Mouse (Mus musculus) liver, embryonic 13.5 days (tissue): ENCODE results near the gene Pde8a. TPM values are rescaled to one million over a fixed set of nuclear protein-coding genes. Genes with fewer than 3 reads are reported as not detected.
A peak's percentile ranks its signal among the peaks of the same experiment; 100 is the strongest.

ENCODE experiments used
- ATAC-seq: fragments of 200-750 bp; cut with Nextera tagmentation; 2 replicates; pipeline ENCODE4 v1.8.0; 2017; ENCODE audit warnings: low read depth, mild to moderate bottlenecking, moderate number of reproducible peaks, moderate library complexity
- DNase-seq: peaks from one replicate; pipeline ENCODE4 v3.0.0; 2022
- H3K27ac ChIP-seq: fragments of 300-500 bp; sonication (generic); 2 replicates; pipeline ENCODE4 v1.5.1; 2015; ENCODE audit warnings: moderate library complexity, mild to moderate bottlenecking, inconsistent platforms
- H3K27me3 ChIP-seq: fragments of 300-500 bp; sonication (generic); 2 replicates; pipeline ENCODE4 v1.6.1; 2015; ENCODE audit warnings: mild to moderate bottlenecking, inconsistent platforms
- H3K36me3 ChIP-seq: fragments of 300-500 bp; sonication (generic); 2 replicates; pipeline ENCODE4 v1.6.1; 2015; ENCODE audit warnings: mild to moderate bottlenecking, inconsistent platforms
- H3K4me1 ChIP-seq: fragments of 300-500 bp; sonication (generic); replicated peaks from 2 replicates; pipeline ENCODE4 v1.6.1; 2015; ENCODE audit warnings: inconsistent platforms
- H3K4me2 ChIP-seq: fragments of 300-500 bp; sonication (generic); 2 replicates; pipeline ENCODE4 v1.6.1; 2015; ENCODE audit warnings: inconsistent platforms, mild to moderate bottlenecking, moderate library complexity
- H3K4me3 ChIP-seq: fragments of 300-500 bp; sonication (generic); replicated peaks from 2 replicates; pipeline ENCODE4 v1.5.1; 2015; ENCODE audit warnings: mild to moderate bottlenecking, inconsistent platforms
- H3K9ac ChIP-seq: fragments of 300-500 bp; sonication (generic); 2 replicates; pipeline ENCODE4 v1.6.1; 2015; ENCODE audit warnings: mild to moderate bottlenecking, inconsistent platforms
- H3K9me3 ChIP-seq: fragments of 300-500 bp; sonication (generic); replicated peaks from 2 replicates; pipeline ENCODE4 v1.6.1; 2016; ENCODE audit warnings: inconsistent platforms
- WGBS: fragments of 180-500 bp; shearing (Covaris S2); methylation state at CpG from one replicate; pipeline ENCODE4 v1.1.7; 2015; ENCODE audit not compliant: insufficient replicate concordance; 5-methylcytosine and 5-hydroxymethylcytosine counted together
- polyA plus RNA-seq: library from polyadenylated mRNA; unstranded; fragments of >200 nt; fragmentation: Nextera tagmentation; extraction: Ambion mirVana; gene quantifications from 2 replicates; pipeline ENCODE4 v1.2.1, GENCODE M21; 2015

The Pde8a gene
- polyA plus RNA-seq, 1 experiment from 2014 or later = 1.2 TPM

DNA sequence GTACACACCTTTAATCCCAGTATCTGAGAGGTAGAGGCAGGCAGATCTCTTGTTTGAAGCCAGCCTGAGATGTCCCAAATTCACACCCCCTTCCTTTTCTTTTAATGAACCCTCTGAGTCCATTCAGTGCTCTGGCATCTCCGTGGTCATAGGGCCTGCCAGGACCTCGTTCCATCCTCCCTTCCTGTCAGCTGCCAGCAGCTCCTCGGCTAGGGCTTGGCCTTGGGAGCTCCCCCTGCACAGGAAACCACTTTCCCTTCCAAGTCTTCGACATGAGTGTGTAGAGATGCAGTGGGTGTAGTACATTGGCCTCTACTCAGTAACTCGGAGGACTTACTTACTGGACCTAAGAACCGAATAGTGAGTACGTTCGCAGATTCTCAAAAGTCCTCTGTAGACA lies 102.2 kb downstream of the Pde8a start:
- WGBS = 46% methylated on average over 8 of the region's 8 CpGs
- H3K4me3 ChIP-seq = no peak overlapping the region
- H3K4me2 ChIP-seq = no peak overlapping the region
- no peaks in the 10 kb centered on the region; the same call in 1 of the 2 replicates for H3K4me1 ChIP-seq
- no peaks in the 10 kb centered on the region for H3K9me3 ChIP-seq
- H3K27me3 ChIP-seq = no peaks in the 10 kb centered on the region
- no peak overlapping the region for H3K9ac ChIP-seq
- no peak for ATAC-seq
- H3K27ac ChIP-seq = no peak overlapping the region
- H3K36me3 ChIP-seq = no peaks in the 10 kb centered on the region
- DNase-seq = no peak

DNA sequence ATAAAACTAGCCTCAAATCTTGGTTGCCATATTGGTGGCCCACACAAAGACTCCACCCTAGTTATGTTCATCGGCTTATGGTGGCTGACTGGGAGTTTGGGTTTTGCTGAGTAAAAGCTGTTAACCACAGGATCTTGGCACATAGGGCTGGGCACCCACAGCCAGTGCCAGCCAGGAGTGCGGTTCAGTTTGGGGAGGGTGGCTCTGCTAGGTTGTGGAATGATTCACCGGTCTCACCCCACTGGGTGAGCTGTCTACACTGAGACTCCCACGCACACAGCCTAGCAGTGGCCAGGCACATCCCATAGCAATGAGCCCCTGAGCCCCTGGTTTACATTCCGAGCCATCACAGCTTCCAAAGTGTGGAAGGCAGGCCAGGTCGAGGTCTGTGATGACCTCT lies 106.4 kb downstream of the Pde8a start:
- Histone ChIP-seq H3K9ac (no peak overlapping the region), H3K4me1 (no peaks in the 10 kb centered on the region; the same call in 1 of the 2 replicates), H3K27me3 (no peaks in the 10 kb centered on the region), H3K36me3 (no peaks in the 10 kb centered on the region), H3K4me2 (no peak overlapping the region), H3K27ac (no peak overlapping the region), H3K4me3 (no peak overlapping the region), H3K9me3 (no peaks in the 10 kb centered on the region)
- WGBS = 73% methylated on average over 6 of the region's 6 CpGs
- DNase-seq (no peak), ATAC-seq (no peak)

DNA sequence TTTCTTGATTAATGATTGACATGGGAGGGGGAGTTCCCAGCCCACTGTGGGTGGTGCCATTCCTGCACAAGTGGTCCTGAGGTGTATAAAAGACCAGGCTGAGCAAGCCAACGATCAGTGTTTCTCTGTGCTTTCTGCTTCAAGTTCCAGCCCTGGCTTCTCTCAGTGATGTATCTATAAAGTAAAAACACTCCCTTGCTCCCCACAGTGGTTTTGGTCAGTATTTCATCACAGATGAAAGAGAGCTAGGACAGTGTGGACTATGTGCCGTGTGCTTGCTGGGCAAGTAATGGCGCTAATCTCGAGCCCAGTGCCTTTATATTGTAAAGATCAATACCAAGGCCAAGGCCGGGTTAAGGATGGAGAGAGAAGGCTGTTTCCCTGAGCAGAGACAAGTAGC lies 108.4 kb downstream of the Pde8a start:
- no peak overlapping the region for H3K9ac ChIP-seq
- H3K27ac ChIP-seq = no peak overlapping the region
- DNase-seq (no peak), ATAC-seq (no peak)
- no peaks in the 10 kb centered on the region for H3K36me3 ChIP-seq
- no peaks in the 10 kb centered on the region for H3K27me3 ChIP-seq
- H3K9me3 ChIP-seq = no peaks in the 10 kb centered on the region
- H3K4me1 ChIP-seq = peaks cover 11% of the 10 kb centered on the region
- no peak overlapping the region for H3K4me3 ChIP-seq
- no peak overlapping the region for H3K4me2 ChIP-seq
- WGBS = 64% methylated on average over 5 of the region's 5 CpGs

DNA sequence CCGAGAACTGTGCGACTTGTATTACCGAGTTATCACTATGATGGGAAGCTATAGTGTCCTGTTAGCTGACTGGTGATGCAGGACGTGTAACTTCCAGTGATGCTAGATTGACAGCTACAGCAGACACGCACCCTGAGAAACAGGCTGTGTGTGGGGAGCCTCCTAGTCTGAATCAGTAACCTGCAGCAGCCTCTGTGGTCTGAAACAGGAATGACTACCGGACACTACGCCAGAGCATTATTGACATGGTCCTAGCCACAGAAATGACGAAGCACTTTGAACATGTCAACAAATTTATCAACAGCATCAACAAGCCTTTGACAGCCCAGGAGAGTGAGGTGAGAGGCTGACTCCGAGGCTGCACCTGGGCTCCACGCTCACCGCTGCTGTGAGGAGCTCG lies 112.6 kb downstream of the Pde8a start:
- no peaks in the 10 kb centered on the region for H3K27me3 ChIP-seq
- no peak overlapping the region for H3K27ac ChIP-seq
- ATAC-seq = no peak
- H3K36me3 ChIP-seq = 0 out of 2 replicates have a peak, but pooled peaks cover 4% of the 10 kb centered on the region
- peaks cover 23% of the 10 kb centered on the region for H3K4me1 ChIP-seq
- H3K4me3 ChIP-seq = no peak overlapping the region
- no peaks in the 10 kb centered on the region for H3K9me3 ChIP-seq
- H3K9ac ChIP-seq = no peak overlapping the region
- DNase-seq = no peak
- no peak overlapping the region for H3K4me2 ChIP-seq
- 56% methylated on average over 12 of the region's 12 CpGs for WGBS

DNA sequence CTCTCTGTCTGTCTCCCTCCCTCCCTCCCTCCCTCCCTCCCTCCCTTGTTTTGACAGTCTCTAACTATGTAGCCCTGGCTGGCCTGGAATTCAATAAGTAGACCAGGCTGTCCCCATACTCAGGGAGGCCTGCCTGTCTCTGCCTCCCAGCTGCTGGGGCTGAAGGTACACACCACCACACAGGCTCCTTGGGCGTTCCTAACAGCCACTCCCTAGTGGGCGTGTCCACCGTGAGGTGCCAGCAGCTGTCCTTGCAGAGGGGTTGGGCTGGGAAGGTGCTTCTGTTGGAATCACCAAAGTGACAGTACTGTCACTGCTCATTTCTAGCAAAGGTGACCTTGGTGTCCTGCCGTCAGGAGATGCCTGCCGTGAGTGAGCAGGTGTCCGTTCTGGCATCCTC lies 113.5 kb downstream of the Pde8a start:
- Histone ChIP-seq H3K9ac (no peak overlapping the region), H3K27ac (no peak overlapping the region), H3K36me3 (0 out of 2 replicates have a peak, but pooled peaks cover 4% of the 10 kb centered on the region), H3K9me3 (no peaks in the 10 kb centered on the region), H3K27me3 (no peaks in the 10 kb centered on the region), H3K4me2 (no peak overlapping the region), H3K4me1 (peaks cover 23% of the 10 kb centered on the region), H3K4me3 (no peak overlapping the region)
- ATAC-seq (peak; percentile 79), DNase-seq (peak; percentile 30)
- WGBS = 60% methylated on average over 6 of the region's 6 CpGs

DNA sequence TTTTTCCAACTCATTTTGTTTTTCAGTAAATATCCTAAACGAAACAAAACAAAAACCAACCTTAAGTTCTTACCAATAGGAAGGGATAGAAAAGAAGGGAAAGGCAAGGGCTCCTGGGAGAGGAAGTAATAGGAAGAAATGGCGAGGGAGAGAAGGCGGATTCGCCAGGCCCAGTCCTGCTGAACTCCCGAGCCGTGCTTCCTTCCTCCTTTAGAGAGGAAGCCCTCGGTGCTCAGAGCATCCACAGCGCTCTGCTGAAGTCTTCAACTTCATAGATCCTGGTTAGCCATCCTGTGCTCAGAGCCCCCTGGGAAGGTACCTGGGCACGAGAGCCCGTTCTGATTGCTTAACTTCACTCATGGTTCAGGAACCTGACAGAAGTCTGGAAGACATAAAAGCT lies 114.3 kb downstream of the Pde8a start:
- ATAC-seq (no peak), DNase-seq (no peak)
- Histone ChIP-seq H3K36me3 (0 out of 2 replicates have a peak, but pooled peaks cover 9% of the 10 kb centered on the region), H3K27me3 (no peaks in the 10 kb centered on the region), H3K4me2 (no peak overlapping the region), H3K4me3 (no peak overlapping the region), H3K9me3 (no peaks in the 10 kb centered on the region), H3K4me1 (peaks cover 23% of the 10 kb centered on the region), H3K27ac (no peak overlapping the region), H3K9ac (no peak overlapping the region)
- WGBS = 50% methylated on average over 10 of the region's 10 CpGs

DNA sequence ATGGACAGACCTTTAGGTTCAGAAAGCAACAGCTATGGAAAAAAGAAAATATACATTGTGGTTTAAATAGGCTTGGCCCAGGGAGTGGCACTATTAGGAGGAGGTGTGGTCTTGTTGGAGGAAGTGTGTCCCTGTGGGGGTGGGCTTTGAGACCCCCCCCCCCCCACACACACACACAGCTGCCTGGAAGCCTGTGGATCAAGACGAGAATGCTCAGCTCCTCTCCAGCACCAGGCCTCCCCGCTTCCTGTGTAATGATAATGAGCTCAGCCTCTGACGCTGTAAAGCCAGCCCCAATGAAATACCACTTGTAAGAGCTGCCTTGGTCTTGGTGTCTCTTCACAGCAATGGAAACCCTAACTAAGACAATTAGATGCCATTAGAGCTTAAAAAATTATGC lies 117.4 kb downstream of the Pde8a start:
- WGBS = 38% methylated on average over 3 of the region's 3 CpGs
- Histone ChIP-seq H3K4me1 (peaks cover 22% of the 10 kb centered on the region), H3K9me3 (no peaks in the 10 kb centered on the region), H3K9ac (no peak overlapping the region), H3K27me3 (no peaks in the 10 kb centered on the region), H3K4me2 (no peak overlapping the region), H3K27ac (no peak overlapping the region), H3K36me3 (peaks cover 16% of the 10 kb centered on the region; the same call in 1 of the 2 replicates), H3K4me3 (no peak overlapping the region)
- ATAC-seq = no peak
- DNase-seq = no peak

DNA sequence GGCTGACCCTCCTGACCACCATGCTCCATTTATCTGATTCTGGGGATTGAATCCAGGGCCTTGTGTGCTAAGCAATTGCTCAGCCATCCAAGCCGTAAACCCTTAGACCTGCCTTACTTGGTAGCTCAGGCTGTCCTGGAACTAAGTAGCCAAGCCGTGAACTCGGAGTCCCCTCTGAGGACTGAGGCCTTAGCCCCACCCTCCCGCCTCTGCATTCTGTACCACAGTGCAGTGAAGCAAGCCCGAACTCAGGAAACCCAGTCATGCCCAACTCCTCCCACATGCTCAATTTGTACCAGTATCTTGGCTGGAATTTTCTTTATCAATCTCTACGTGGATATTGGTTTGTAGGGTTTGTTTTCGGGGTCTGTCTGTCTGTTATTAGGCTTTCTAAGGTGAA lies 118.5 kb downstream of the Pde8a start:
- no peak for ATAC-seq
- Histone ChIP-seq H3K36me3 (peaks cover 22% of the 10 kb centered on the region), H3K9me3 (no peaks in the 10 kb centered on the region), H3K27ac (no peak overlapping the region), H3K4me3 (no peak overlapping the region), H3K27me3 (no peaks in the 10 kb centered on the region), H3K4me1 (peaks cover 12% of the 10 kb centered on the region), H3K9ac (no peak overlapping the region), H3K4me2 (no peak overlapping the region)
- WGBS = 69% methylated on average over 7 of the region's 7 CpGs
- DNase-seq = no peak

DNA sequence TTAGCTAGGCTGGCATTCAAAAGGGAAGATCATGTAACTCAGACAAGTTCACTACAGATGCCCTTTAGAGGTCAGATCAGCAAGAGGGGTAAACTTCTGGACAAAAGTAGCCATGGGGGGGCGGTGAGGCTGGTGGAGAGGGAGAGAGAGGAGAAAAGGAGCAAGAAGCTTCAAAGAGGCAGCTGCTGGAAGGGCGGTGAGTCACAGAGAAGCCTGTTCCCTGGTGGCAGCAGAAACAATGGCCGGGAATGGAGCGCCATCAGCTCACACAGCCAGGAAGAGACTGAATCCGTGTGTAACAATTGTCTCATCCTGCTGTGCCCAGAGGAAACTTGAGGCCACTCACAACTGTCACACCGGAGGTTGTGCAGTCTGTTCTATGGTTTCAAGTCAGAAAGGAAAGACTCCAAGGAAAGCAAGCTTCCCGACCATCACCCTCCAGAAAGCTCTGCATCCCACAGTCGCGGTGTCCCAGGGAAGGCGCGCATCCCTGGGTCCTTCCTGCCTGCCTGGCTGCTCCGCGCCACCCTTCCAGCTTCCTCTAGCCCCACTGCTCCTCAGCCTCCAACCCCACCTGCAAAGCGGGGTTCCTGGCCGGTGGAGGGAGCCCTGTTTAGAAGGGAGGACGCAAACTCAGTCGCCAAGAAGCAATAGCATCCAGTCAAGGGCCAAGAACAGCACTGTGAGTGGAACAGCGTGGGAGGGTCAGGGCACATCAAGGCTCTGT lies 122.5 kb downstream of the Pde8a start:
- H3K9ac ChIP-seq = no peak overlapping the region
- 0 out of 2 replicates have a peak, but pooled peaks cover 2% of the 10 kb centered on the region for H3K4me1 ChIP-seq
- 77% methylated on average over 18 of the region's 18 CpGs for WGBS
- no peaks in the 10 kb centered on the region for H3K9me3 ChIP-seq
- no peak overlapping the region for H3K4me2 ChIP-seq
- no peak for DNase-seq
- no peaks in the 10 kb centered on the region for H3K27me3 ChIP-seq
- no peak overlapping the region for H3K27ac ChIP-seq
- no peak; the same call in 1 of the 2 replicates for ATAC-seq
- no peak overlapping the region for H3K4me3 ChIP-seq
- H3K36me3 ChIP-seq = peaks cover 49% of the 10 kb centered on the region

DNA sequence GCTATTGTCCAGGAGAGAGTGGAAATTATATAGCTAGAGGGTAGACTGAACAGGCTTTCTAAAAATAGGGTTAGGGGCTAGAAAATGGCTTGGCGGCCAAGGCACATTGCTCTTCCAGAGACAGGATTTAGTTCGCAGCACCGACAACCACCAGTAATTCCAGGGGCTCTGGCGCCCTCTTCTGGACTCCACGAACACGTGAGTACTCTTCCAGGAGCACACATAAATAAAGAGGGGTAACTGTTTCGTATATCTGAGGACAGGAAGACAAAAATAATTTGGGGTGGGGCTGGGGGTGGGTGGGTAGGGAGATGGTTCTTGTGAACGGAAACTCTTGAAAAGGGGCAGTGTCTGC lies 123.0 kb downstream of the Pde8a start:
- no peak overlapping the region for H3K4me3 ChIP-seq
- H3K9me3 ChIP-seq = no peaks in the 10 kb centered on the region
- H3K4me1 ChIP-seq = peaks cover 6% of the 10 kb centered on the region
- no peak overlapping the region for H3K4me2 ChIP-seq
- H3K9ac ChIP-seq = no peak overlapping the region
- peak; percentile 27 for DNase-seq
- peaks cover 55% of the 10 kb centered on the region for H3K36me3 ChIP-seq
- no peak for ATAC-seq
- no peak overlapping the region for H3K27ac ChIP-seq
- 41% methylated on average over 8 of the region's 8 CpGs for WGBS
- no peaks in the 10 kb centered on the region for H3K27me3 ChIP-seq

DNA sequence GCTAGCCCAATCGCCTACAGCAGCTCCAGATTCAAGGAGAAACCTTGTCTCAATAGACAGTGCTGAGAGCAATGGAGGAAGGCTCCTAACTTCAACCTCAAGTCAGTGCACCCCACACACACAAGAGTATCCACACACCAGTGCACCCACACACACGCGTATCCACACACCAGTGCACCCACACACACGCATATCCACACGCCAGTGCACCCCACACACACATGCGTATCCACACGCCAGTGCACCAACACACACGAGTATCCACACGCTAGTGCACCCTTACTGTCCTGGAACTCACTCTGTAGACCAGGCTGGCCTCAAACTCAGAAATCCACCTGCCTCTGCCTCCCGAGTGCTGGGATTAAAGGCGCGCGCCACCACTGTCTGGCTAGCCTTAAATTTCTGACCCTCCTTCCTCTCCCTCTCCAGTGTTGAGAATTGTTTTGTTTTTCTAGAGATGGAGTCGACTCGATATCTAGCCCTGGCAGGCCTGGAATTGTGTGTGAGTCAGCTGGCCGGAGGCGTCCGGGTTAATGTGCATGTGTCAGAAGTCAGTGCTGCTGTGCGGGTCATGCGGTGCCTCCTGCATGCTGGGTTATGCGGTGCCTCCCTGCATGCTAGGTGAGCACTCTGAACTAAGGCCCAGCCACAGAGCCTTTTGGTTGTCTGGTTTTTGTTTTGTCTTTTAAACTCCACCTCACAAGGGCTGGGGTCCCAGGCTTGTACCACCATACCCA lies 124.6 kb downstream of the Pde8a start:
- ATAC-seq = no peak
- 95% methylated on average over 21 of the region's 21 CpGs for whole genome bisulfite sequencing
- no peak for DNase-seq

DNA sequence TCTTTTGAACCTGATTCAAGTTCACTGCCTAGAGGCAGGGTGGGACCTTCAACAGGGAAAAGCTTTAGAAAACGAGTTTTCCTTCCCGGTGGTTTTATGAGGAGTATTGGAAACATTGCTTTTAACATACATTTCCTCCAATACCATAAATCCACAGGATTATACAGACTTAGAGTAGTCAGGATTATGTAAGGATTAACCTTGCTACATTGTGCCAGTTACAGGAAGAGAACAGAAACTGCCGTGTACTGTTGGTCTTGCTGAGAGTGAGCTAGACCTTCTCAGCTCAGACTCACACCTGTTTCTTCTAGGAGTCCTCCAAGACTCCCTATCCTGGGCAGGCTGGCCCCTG lies 125.1 kb downstream of the Pde8a start:
- ATAC-seq = no peak
- 74% methylated on average over 3 of the region's 3 CpGs for WGBS
- peaks cover 66% of the 10 kb centered on the region for H3K36me3 ChIP-seq

More for the DNA sequence above, 124.6 kb downstream of the Pde8a start:
- Histone ChIP-seq H3K9ac (no peak overlapping the region), H3K27ac (no peak overlapping the region), H3K4me1 (peaks cover 21% of the 10 kb centered on the region), H3K9me3 (no peaks in the 10 kb centered on the region), H3K4me3 (no peak overlapping the region), H3K4me2 (no peak overlapping the region), H3K27me3 (no peaks in the 10 kb centered on the region), H3K36me3 (peaks cover 63% of the 10 kb centered on the region)

More for the DNA sequence above, 125.1 kb downstream of the Pde8a start:
- Histone ChIP-seq H3K4me1 (peaks cover 26% of the 10 kb centered on the region), H3K9ac (no peak overlapping the region), H3K4me3 (no peak overlapping the region), H3K4me2 (no peak overlapping the region), H3K27me3 (no peaks in the 10 kb centered on the region), H3K27ac (no peak overlapping the region), H3K9me3 (no peaks in the 10 kb centered on the region)
- DNase-seq = no peak
